Mouse (Mus musculus): ENCODE data around the gene Spred2. TPM values are rescaled to one million over a fixed set of nuclear protein-coding genes. Genes with fewer than 3 reads are reported as not detected.

Spred2 gene
- total RNA-seq, 2 experiments from 2014 or later: 23.4 to 28.4 TPM

GRCm38 (mm10) chr11:19977687-19978086 is 53.5 kb downstream of the Spred2 start:
- DNase-seq: no peak
- intact Hi-C loops (cut with DNase I): no loop called here

DNA sequence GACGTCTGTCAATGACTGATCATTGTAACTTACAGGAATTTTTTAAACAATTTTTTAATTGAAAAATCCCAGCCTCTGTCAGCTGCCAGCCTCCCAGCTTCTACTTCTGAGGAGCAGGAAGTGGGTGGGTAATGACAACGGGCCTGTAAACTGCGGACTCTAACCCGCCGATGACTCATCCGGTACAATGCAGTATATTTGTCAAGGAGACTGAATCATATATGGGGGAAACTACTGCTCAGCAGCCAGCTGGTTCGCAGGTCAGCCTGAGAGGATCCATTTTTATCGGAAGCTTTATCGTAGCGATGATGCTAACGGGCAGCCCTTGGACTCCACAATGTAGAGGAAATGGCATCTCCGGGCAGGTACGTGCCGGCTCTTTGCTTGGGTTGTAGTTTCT is 55.2 kb downstream of the Spred2 start:
- DNase-seq: no peak
- intact Hi-C loops (cut with DNase I): no loop called here

GRCm38 (mm10) chr11:19982113-19982512 is 57.9 kb downstream of the Spred2 start:
- DNase-seq: no peak
- intact Hi-C loops (cut with DNase I): no loop called here

DNA sequence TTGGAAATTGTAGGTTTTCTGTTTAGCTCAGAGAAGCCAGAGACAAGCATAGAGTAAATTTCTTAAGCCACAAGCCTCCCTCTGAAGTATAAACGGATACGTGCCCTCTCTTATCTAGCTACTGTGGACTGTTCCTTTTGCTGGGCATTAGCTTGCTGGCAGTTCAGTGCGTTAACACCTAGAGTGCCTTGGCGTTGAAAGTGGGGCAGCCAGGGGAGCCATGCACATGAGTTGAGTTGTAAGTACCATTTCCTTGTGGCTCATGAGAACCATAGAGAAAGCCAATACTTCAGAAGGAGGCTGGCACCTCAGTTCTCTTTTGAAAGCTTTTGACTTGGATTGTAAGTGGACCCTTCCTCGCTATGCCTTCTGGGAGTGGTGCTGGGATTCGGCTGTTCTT is 58.6 kb downstream of the Spred2 start:
- no peak for DNase-seq
- intact Hi-C loops (cut with DNase I): no loop called here

GRCm38 (mm10) chr11:19983298-19983697 is 59.1 kb downstream of the Spred2 start:
- no peak for DNase-seq
- intact Hi-C loops (cut with DNase I): no loop called here

DNA sequence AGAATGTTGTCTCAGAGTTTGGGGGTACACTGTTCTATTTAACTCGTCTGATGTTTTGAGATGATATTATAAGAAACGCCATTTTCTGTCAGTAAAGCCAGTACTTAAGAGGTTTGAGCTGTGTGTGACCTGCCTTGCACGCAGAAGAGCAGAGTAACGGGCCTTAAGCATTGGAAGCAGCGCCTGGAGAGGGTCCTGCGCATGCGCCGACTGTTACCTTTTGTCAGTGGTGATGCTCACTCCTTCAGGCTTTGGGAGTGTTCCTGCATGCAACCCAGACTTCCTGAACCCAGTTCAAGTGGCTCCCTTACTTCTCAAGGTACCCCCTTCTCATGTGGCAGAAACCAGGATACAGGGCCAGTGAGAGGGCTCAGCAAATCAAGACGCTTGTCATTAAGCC is 59.9 kb downstream of the Spred2 start:
- intact Hi-C loops (cut with DNase I): no loop called here
- DNase-seq: no peak

DNA sequence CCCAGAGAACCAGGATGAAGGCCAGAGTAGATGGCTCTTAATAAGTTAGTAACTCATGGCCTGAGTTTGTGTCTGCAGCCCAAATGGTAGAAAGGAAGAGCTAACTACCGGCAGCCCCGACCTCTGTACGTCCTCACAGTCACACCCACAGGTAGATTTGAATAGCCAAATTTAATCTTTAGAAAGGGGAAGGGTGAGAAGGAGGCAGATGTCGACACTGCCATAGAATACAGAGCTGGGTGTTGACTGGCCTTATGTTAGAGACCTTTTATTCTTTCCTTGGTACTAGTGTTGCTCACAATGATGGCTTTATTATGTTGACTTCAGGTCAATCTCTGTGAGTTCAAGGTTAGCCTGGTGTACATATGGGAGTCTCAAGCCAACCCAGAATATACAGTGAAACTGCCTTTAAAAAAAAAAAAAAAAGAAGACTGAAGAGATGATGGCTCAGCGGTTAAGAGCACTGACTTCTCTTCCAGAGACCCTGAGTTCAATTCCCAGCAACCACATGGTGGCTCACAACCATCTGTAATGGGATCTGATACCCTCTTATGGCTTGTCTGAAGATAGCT is 61.2 kb downstream of the Spred2 start:
- intact Hi-C loops (cut with DNase I): no loop called here
- no peak for DNase-seq

- DNase-seq: no peak
- intact Hi-C loops (cut with DNase I): loop anchor here (2.0 kb wide), 1 partner anchor 60 kb away; no protein-coding TSS in a partner anchor
These were observed 62.3 kb downstream of the Spred2 start for GRCm38 (mm10) chr11:19986443-19986861.

- intact Hi-C loops (cut with DNase I): loop anchor here (2.0 kb wide), 1 partner anchor 60 kb away; no protein-coding TSS in a partner anchor
- DNase-seq: no peak
These were observed 62.9 kb downstream of the Spred2 start for GRCm38 (mm10) chr11:19986871-19987755.

- intact Hi-C loops (cut with DNase I): loop anchor here (2.0 kb wide), 1 partner anchor 61 kb away; no protein-coding TSS in a partner anchor
- DNase-seq: no peak
These were observed 63.5 kb downstream of the Spred2 start for GRCm38 (mm10) chr11:19987756-19988091.

DNA sequence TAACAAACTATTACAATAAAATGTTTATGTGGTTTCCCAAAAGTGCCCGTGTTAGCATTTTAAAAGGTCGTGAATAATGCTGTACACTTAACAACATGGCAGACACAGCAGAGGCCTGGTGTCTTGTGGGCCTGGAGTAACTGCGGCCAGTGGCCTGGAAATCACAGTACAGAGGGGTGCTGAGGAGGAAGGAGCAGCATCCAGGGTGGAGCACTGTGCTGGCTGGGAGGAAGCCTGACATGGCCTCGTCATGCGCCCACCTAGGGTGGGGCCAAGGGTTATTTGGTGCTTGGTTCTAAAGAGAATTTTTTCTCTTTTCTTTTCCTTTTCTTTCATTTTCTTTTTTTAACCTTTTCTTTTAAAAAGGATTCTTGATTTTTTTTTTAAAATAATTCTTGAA is 64.0 kb downstream of the Spred2 start:
- intact Hi-C loops (cut with DNase I): no loop called here
- DNase-seq: no peak

- intact Hi-C loops (cut with DNase I): no loop called here
- no peak for DNase-seq
These were observed 64.5 kb downstream of the Spred2 start for GRCm38 (mm10) chr11:19988631-19989030.

DNA sequence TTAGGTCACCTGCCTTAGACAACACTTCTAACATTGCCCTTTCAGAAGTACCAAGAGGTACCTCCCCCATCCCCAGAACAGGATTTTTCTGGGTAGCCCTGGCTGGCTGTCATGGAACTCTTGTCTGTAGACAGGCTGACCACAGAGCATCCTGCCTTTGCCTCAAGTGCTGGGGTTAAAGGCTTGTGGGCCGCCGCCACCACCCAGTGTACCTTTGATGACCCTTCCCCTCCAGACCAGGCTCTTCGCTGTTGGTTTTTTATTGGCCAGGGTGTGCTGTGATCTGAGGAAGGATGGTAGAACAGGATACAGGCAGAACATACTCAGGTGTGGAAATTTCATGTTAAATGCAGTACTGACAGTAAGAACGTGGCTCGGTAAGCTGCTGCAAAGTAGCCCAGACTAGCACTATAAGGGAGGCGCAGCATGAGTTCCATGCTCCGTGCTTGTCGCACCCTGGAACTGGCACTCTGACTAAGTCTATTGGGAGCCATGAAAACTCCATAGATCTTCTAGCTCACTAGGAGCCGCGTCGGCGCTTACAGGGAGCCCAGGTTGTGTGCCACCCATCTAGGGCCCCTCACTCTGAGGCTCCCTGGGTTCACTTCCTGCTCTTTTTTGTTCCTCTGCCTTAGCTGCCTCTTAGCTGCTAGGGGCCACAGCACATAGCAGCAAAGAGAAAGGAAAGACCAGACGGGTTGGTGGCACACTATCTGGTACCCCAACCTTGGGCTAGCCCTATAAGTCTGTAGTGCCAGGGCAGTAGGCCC is 65.2 kb downstream of the Spred2 start:
- DNase-seq: no peak
- intact Hi-C loops (cut with DNase I): no loop called here

DNA sequence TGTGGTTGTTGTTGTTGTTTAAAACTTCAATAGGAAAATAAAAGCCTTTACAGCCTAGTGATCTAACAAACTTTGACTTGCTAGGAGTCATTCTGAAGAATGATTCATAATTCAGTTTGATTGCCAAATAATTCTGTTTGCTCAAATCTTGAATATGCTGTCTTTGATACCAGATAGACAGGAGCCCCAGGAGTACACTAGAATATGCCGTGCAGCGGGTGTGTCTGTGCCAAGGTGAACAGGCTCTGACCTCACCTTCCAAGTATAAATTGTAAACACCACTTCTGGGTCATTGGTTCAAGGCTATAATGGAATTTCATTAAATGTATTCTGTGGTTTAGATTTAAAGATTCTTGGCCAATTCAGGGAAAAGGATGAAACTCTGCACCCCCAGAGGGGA is 66.6 kb downstream of the Spred2 start:
- no peak for DNase-seq
- intact Hi-C loops (cut with DNase I): no loop called here

DNA sequence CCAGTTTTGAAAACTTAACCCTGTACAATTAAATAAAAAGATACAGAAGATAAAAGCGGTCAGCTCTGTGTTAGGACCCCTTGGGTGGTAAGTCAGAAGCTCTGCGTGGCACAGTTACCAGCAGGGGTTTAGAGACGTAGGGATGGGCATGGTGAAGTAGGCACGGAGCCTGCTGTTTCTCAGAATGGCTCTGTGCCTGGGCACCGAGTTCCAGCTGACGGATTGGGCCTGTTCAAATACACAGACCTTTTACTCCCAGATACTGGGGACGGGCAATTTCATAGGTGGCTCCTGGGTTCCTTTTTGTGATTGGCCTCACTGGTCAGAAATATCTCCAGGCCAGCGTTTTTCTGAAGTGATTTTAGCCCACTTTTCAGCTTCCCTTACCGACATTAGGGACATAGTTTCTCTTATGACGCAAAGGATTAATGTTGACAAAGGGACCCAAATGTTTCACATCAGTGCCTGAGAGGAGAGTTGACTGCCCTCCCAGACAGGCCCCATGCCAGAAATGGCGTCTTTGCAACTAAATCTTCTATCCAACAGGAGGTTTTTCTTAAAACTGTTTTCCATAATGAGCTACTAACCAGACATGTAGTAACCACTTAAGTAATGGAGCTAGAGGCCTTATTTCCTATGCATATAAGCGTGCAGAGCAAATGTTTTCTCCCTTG is 67.3 kb downstream of the Spred2 start:
- DNase-seq: peak in 1 of 2 experiments; percentile 47
- intact Hi-C loops (cut with DNase I): no loop called here

DNA sequence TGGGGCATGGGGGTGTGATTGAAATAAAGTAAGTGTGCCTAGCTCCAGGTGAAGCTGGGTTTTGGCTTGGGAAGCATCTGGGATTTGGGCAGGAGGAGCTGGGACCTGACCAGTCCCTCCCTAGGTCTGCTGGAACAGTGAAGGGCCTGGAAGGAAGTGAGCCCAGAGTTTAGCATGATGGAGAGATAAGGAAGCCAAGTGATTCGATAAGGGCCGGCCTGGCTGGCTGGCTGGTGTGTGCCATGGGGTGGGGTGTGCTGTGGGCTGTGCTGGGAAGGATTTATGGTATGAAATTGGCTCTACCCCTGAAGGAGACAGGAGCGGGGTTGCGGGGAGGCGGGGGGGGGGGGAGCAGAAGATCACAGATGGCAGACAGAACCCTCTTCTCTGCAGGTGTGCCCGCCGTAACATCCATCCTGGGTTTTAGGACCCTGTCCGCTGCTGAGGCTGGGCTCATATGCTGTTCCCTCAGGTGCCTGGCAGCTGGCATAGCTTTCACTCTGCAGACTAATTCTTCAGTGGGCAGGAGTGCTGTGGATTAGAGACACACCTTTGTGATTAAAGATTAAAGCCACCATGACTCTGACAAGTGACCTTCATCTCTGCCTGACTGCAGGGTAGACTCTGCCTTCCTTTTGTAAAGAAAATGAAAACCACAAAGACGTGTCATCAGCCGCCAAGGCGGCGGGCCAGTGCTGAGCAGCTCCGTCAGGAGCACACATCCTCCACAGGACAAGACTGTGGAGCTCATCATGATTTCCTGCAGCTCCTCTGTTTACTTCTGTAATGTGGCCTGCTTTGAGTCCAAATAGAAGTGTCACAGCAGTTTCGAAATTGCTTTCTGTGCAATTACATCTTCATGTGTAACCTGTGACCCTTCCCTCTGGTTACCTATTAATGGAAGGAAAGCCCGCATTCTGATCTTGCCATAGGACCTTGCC is 68.4 kb downstream of the Spred2 start:
- no peak for DNase-seq
- intact Hi-C loops (cut with DNase I): no loop called here

- no peak for DNase-seq
- intact Hi-C loops (cut with DNase I): no loop called here
These were observed 69.6 kb downstream of the Spred2 start for GRCm38 (mm10) chr11:19993753-19994152.

DNA sequence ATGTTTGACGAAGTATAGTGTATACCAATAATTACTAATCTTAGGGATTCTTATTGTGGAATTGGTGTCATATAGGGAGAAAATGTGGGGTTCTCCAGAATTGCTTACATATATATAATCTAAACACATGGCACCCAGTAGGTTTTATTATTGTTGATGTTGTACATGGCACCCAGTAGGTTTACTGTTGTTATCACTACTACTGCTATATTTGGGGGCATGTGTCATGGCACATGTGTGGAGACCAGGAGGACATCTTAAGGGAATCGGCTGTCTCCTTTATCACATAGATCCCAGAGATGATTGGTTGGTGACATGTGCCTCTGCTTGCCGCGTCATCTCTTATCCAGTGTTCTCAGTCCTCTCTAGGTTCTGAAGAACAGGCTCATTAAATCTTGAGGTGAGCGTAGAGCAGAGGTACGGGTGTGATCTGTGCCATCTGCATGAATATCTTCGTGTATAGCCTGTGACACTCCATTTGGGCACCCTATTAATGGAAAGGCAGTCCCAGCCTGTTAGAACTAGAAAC is 70.2 kb downstream of the Spred2 start:
- intact Hi-C loops (cut with DNase I): no loop called here
- no peak for DNase-seq

DNA sequence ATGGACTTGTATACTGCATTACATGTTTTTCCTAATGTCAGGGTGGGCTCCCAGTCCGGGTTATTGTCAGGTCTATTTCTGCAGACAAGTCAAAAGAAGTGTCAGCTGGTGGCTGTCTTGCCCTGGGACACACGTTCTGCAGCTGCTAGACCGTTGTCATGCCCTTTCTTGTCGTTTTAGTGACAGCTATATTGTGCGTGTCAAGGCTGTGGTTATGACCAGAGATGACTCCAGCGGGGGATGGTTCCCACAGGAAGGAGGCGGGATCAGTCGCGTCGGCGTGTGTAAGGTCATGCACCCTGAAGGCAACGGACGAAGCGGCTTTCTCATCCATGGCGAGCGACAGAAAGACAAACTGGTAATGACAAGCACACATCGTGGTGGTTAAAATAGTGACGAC is 73.8 kb downstream of the Spred2 start:
- intact Hi-C loops (cut with DNase I): no loop called here
- DNase-seq: no peak

DNA sequence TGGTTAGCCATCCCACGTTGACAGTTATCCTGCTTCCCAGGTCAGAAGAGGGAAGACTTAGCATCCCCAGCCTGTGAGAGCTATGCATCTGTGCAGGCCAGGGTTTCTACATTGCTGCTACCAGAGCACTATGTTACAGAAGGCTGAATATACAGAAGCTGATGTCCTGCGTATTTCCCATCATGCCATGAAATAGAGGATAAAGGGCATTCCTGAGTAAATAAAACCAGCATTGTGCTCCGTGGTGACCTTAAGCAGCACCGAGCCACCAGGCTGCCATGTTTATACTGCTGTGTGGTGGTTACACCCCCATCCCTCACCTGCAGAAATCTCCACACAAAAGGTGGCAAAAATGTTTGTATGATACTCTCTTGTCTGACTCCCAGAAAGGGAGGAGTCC is 78.7 kb downstream of the Spred2 start:
- DNase-seq: no peak
- intact Hi-C loops (cut with DNase I): no loop called here
